Mouse (Mus musculus): ENCODE data around the gene Mknk2.

DNA sequence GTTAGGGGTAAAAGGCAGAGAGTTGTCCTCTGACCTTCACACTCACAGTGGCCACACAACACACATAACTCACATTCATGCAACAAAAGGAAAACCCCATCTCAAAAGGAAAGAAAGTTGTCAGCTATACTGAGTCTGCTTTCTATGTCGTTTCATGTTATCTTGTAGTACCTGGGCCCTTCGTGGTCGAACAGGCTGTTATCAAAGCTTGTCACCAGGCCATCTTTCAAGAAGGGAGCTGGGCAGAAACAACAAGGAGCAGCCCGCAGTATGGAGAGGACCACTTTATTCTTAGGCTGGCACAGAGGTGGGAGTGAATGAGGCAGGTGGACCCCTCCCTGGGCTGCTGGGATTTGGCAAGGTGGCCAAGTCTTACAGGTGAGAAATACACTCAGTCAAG, 7.1 kb upstream of the Mknk2 start:
- peak; percentile 83 to 91 for TF ChIP-seq EP300 (IDR thresholded peaks at IDR 0.05; ENCODE audit: low read depth in 1 of 2, low read length in 2 of 2)
- no peak for TF ChIP-seq MEF2A (IDR thresholded peaks at IDR 0.05; ENCODE audit: extremely low read depth, insufficient replicate concordance, low read depth, low read length, poor library complexity, severe bottlenecking)
- no peak for TF ChIP-seq POLR2AphosphoS5 (IDR thresholded peaks at IDR 0.05; ENCODE audit: borderline replicate concordance, low read depth, low read length)

Measured in MEL (cell line).